Mouse (Mus musculus) adipocyte (in vitro differentiated cells): Measurements from ENCODE around the gene Alox12.

Source experiments
- DNase-seq: peaks from one replicate; pipeline ENCODE4 v3.0.0-alpha.2; 2016; ENCODE audit warnings: low spot score

The Alox12 gene

DNA sequence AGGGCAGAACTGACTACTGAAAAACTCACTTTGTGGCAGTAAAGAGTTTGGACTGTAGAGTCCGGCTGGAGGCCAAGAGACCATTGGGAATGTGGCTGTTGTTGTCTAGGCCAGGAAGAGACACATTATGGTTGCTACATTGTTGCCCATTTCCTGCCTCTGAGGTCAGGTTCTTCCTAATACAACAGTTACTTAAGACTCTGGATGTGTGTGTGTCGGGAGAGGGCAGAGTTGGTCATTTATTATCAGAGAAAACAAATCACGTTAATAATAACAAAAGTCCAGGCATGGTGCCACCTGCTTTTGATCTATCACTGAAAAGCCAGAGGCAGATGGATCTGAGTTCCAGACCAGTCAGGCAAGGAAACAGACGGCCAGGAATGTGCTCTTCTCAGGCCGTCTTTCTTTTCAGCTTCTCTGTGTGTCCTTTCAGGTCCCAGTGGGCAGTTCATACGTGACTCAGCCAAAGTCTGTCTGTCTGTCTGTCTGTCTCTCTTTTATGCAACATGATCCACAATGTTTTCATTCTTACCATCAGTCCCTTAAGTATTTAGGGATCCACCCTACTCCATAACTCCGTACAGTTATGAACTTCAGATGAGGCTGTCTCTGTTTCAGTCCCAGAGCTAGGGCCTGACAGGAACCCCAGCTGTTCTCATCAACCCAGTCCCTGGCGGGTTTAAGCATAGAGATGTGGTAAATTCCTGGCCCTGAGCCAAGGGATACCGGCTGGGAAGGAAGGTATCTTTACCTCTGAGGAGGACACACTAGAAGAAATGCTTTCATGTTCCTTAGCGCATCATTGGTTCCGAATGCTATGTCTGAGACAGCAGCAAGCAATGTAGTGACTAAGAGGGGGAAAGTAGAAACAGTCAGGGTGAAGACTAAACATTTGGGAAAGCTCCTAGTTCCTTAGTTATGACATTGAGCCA is 61.5 kb downstream of the Alox12 start:
- DNase-seq: peak; percentile 64

DNA sequence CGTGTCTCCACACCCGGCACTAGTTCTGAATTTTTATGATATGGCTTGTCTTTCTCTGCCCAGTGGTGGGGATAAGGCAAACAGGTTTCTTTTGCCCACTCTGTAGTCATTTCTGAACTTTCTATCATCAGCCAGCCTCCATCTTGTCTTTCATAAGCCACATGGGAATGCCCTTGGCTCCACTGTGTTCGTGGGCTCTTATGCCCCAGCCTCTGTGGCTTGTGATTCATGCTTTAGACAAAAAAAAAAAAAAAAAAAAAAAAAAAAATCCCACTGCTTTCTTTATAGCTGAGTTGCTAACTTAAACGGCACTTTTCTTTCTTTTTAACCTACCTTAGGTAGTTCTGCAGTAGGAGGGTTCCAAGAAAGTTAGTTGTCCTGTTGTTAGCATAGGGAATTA is 63.0 kb downstream of the Alox12 start:
- no peak for DNase-seq
